Mouse (Mus musculus): Measurements from ENCODE around the gene Slc29a4. TPM values are rescaled to one million over a fixed set of nuclear protein-coding genes. Genes with fewer than 3 reads are reported as not detected.

Gene Slc29a4
- polyA plus RNA-seq (2015; fragmentation: Nextera tagmentation; extraction: Ambion mirVana) = 0.30 and 0.45 TPM in 2 replicates

GRCm38 (mm10) chr5:142692248-142692647 lies at the start of gene Slc29a4:
TSS of gene Slc29a4 (plus strand) at chr5:142692512.

Other genes starting within 250 kb of the Slc29a4 start
- 4.3 and 4.6 TPM in 2 replicates for gene Ap5z1, start 228.6 kb upstream of the Slc29a4 start, polyA plus RNA-seq (2015; fragmentation: Nextera tagmentation; extraction: Ambion mirVana)
- 0.12 TPM in 1 of 2 replicates, not detected in the other for gene Papolb, start 162.4 kb upstream of the Slc29a4 start, polyA plus RNA-seq (2015; fragmentation: Nextera tagmentation; extraction: Ambion mirVana)
- gene Radil, start 141.4 kb upstream of the Slc29a4 start, polyA plus RNA-seq (2015; fragmentation: Nextera tagmentation; extraction: Ambion mirVana) = 1.6 and 3.7 TPM in 2 replicates
- 0.04 and 0.30 TPM in 2 replicates for gene Mmd2, start 83.7 kb upstream of the Slc29a4 start, polyA plus RNA-seq (2015; fragmentation: Nextera tagmentation; extraction: Ambion mirVana)
- 26.5 and 29.3 TPM in 2 replicates for gene Wipi2, start 64.8 kb upstream of the Slc29a4 start, polyA plus RNA-seq (2015; fragmentation: Nextera tagmentation; extraction: Ambion mirVana)
- 25.5 and 29.6 TPM in 2 replicates for gene Tnrc18, start 125.2 kb downstream of the Slc29a4 start, polyA plus RNA-seq (2015; fragmentation: Nextera tagmentation; extraction: Ambion mirVana)
- gene Fbxl18, start 202.9 kb downstream of the Slc29a4 start, polyA plus RNA-seq (2015; fragmentation: Nextera tagmentation; extraction: Ambion mirVana) = 7.6 and 7.9 TPM in 2 replicates
- 28,989 and 32,095 TPM in 2 replicates for gene Actb, start 214.2 kb downstream of the Slc29a4 start, polyA plus RNA-seq (2015; fragmentation: Nextera tagmentation; extraction: Ambion mirVana)

Data from urinary bladder, postnatal 0 days (tissue).